Mouse (Mus musculus) adrenal gland, postnatal 0 days (tissue): ENCODE results near the gene Chst12. TPM values are rescaled to one million over a fixed set of nuclear protein-coding genes. Genes with fewer than 3 reads are reported as not detected.

Source experiments
- polyA plus RNA-seq: library from polyadenylated mRNA; unstranded; fragments of >200 nt; fragmentation: Nextera tagmentation; extraction: Ambion mirVana; gene quantifications from 2 replicates; pipeline ENCODE4 v1.2.1, GENCODE M21; 2015

Chst12 gene
- polyA plus RNA-seq: 12.0 and 14.4 TPM in 2 replicates

GRCm38 (mm10) chr5:140505208-140505780, at the start of gene Chst12:
Gene Chst12 (plus strand): TSS chr5:140505550.

GRCm38 (mm10) chr5:140564896-140565295, 59.5 kb downstream of the Chst12 start, which contains the start of gene Grifin:
Gene Grifin (minus strand): TSS chr5:140565071.

Other genes with a start within 250 kb of the Chst12 start
- 13.4 and 20.0 TPM in 2 replicates for gene Mad1l1, start 184.0 kb upstream of the Chst12 start, polyA plus RNA-seq
- gene Nudt1, start 183.9 kb upstream of the Chst12 start, polyA plus RNA-seq: 42.6 and 44.9 TPM in 2 replicates
- 24.9 and 27.7 TPM in 2 replicates for gene Mrm2, start 173.7 kb upstream of the Chst12 start, polyA plus RNA-seq
- 16.3 and 16.6 TPM in 2 replicates for gene Snx8, start 116.3 kb upstream of the Chst12 start, polyA plus RNA-seq
- gene Eif3b, start 86.2 kb upstream of the Chst12 start, polyA plus RNA-seq: 68.2 and 81.5 TPM in 2 replicates
- 0.08 TPM in 1 of 2 replicates, not detected in the other for gene Gm4869, start 59.9 kb upstream of the Chst12 start, polyA plus RNA-seq
- not detected in 2 replicates for gene Grifin, start 59.5 kb downstream of the Chst12 start, polyA plus RNA-seq
- 8.7 and 10.1 TPM in 2 replicates for gene Lfng, start 101.8 kb downstream of the Chst12 start, polyA plus RNA-seq
- gene Ttyh3, start 143.5 kb downstream of the Chst12 start, polyA plus RNA-seq: 41.8 and 46.5 TPM in 2 replicates
- gene Iqce, start 196.8 kb downstream of the Chst12 start, polyA plus RNA-seq: 14.2 and 18.9 TPM in 2 replicates
- 12.2 and 17.4 TPM in 2 replicates for gene Brat1, start 199.5 kb downstream of the Chst12 start, polyA plus RNA-seq
- gene Amz1, start 218.6 kb downstream of the Chst12 start, polyA plus RNA-seq: 0.90 and 1.3 TPM in 2 replicates